Mouse (Mus musculus) kidney, adult 18-20 months (tissue): ENCODE data around the gene Qsox1.

ENCODE experiments used
- DNase-seq: peaks from one replicate; pipeline ENCODE4 v3.0.0; 2021

Qsox1 gene

DNA sequence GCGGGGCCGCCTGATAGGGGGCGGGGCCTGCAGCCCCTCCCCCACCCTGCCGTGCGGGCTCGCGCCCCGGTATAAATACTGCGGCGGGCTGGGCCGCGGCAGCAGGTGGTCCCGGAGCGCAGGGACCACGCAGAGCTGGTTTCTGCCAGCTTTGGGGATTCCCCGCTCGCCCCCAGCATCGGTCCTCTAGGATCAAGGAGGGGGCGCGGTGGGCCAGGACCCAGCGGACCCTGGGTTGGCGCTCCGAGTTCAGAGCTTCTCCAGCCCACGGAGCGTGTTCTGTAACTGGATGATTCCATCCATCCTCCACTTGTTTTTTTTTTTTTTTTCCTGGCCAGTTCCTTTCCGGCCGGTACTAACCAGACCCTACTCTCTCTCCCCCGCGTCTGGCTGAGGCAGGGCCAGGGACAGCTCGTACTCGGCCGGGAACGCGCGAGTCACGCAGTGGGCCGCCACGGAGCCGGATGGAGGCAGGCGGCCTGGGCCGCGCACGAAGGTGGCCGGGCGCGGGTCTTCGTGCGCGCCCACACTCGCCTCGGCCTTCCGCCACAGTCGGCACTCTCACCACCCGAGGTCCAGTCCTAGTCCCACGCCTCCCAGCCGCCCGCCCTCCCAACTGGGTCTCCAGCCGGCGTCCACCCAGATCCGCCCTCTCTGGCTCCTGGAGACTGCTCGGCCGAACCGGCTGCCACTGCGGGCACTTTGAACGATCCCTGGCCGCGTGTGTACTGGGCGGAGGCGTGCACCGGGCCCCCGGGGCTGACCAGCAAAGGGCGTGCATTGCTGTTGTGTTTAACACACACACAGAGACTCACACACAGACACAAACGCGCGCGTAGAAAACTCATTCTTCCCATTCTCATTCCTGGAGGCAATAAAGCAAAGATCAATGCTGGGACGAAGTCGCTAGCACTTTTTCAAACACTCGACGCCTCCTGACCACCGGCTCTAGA, 70.0 kb downstream of the Qsox1 start:
- peak; percentile 29 for DNase-seq

DNA sequence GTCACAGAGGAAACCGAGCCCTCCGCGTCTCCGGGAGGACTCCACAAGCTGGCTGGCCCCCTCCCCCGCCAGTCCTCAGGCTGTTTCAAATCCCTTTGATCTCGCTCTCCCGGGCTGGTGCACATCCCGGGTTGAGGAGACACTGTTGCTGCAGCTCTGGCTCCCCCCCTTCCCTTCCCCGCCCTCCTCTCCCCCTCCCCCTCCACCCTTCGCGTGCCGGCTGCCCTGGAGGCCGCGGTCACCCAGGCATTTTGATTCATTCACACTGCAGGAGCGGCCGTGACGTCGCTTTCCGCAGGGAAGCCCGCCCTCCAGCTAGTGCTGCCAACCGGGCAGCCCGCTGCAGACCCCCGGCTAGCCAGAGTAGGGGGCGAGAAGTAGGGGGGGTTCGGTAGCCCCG, 70.7 kb downstream of the Qsox1 start:
- no peak for DNase-seq

DNA sequence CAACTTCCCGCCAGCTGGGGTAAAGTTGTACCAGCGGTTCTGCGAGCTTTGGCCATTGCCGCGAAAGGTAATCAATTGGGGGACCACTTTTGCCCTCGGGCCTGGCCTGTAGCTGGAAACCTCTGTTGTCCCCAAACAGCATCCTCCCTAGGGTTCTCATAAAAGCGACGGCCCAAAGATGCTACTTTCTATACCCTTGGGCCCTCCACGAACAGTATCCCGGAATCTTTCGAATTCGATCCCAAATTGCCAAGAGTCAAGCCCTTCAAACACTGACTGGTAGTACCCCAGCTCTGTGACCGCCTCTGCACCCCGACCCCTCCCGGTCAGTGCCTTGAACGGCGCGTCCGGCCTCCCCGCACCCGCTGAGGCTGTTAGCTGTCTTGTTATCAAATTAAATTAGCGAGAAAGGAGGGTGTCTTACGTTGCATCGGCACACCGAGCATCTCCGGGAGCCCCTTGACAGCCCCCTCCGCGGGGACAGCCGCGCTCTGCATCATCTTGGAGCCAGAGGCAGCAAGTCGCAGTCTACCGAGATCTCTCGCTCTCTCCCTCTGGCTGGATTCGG, 71.2 kb downstream of the Qsox1 start:
- DNase-seq = no peak

DNA sequence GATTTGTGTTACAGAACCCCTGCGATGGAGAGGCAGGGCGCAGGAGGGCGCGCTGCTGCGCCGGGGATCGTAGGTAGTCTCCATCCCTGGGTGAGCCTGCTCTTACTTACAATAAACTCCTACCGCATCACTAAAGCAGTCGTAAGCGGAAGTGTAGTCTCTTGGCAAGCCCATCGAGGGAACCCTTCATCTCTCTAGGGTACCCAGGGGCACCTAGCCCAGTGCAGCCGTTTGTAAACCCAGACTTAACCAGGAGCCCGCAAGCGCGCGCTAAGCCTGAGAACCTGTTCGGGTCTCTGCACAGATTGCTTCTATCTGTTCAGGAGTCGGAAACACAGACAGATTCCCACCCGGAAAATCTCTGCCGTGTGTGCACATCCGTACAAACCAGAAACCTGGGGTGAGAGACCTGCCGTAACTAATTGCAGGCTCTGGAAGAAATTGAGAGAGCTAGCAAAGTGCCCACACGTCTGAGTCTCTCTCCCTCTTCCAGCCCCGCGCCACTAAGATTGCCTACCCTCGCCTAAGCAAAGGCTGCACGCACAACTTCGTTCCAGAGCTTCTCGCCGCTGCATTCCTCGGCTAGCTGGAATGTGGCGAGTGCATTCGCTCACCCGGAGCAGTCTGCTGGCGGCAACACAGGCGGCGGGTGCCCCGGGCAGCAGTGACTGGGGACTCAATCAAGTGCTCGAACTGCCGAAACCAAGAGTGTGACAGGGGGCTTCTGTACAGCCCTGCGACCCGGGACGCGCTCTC, 71.9 kb downstream of the Qsox1 start:
- peak; percentile 43 for DNase-seq

DNA sequence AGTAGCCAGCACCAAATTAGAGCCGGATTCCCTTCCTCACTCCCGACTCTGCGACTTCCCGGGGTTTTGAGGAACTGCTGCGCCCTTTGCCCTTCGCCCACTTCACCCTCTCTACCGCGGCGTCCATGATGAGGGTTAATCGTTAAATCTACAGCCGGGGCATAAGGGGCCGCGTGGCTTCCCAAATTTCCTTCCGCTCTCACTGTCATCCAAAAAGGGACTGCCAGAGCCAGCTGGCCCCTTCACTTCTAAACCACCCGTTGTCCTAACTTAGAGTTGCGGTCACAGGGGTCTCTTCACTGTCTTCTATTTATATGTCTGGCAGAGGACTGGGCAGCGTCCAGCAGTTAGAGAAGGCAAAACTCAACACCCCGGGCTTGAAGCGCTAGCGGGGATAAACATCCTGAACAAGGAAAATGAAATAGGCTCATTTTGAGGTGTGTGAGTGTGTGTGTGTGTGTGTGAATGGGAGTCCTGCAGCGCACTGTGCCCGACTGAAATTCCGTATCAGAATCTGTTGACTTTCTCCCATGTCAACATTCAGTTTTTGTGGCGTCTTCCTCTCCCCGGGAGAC, 74.8 kb downstream of the Qsox1 start:
- peak; percentile 13 for DNase-seq

DNA sequence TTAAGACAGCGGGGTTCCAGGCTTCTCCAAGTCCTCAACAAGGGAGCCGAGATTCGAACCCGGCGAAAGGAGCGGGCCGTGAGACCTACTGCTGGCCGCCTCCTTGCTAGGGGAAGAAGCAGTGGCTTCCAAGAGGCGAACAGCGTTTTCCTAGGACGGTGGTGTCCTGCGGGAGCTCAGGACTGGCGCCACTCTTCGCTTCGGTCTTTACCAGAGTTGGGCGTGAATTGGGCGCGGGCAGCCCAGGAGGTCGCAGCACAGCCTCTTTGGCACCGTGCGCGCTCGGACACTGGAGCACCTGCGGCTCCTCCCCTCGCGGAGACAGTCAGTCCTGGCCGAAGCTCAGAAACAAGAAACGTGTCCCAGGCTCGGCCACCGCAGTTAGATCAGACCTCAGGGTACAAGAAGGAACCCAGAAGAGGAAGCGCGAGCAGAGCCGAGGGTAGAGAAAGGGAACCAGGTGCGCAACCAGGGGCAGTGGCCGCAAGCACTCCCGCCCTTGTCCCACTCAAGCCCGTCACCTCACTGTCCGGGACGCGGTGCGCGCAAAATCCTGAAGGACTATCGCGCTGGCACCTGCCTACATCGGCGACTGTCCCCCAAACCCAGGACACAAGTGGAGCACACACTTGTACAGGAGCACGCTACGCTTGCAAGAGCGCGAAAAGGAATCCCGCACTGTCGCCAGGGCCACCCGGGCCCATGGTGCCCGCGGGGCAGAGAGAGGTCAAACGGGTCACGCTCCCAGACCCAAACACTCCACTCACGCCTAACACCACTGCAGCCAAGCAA, 75.5 kb downstream of the Qsox1 start:
- peak; percentile 24 for DNase-seq

DNA sequence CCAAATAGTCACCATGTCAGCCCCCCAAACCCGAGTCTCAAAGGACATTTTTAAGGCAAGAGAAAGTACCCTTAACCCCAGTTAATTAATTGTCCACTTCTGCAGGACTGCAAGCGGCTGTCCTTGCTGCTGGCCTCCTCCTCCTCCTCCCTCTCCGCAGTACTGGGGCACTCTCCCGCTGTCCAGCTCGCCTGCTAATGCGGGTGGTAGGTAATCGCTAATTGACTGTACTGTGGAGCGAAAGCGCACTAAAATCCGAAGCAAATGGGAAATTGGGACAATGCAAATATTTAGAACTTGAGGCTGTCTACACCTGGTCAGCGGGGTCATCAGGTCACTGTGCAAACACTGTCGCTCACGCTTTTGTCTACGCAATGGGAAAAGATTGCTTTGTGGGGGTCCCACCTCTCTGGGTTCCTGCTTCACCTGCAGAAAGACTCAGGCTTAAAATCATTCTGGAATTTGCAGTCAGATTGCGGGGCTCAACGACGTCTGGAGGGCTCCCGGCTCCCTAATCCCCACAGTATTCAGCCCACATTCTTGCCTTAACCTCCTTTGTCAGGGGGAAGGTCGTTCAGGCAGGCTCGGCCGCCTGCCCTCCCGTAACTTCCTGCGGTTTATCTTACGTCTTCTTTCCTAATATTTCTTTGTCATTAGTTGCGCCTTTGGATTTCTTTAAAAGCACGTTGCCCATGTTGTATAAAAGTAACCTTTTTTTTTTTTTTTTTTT, 76.4 kb downstream of the Qsox1 start:
- no peak for DNase-seq

DNA sequence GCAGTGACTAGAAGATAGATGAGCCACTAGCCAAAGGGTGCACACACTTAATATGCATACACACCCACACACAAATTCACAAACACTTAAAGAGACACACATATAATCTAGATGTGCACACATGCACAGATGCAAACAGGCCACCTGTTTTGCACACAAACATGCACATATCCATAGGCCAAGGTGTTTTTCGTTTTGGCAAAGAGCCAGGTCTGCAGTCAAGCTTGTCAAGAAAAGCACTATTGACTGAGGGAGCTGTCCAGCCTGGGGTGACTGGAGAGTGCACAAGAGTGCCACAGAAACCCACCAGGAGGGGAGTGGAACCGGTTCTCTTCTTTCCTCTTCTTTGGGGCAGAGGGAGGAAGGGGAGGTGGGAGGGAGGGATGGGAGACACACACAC, 81.5 kb downstream of the Qsox1 start:
- no peak for DNase-seq

DNA sequence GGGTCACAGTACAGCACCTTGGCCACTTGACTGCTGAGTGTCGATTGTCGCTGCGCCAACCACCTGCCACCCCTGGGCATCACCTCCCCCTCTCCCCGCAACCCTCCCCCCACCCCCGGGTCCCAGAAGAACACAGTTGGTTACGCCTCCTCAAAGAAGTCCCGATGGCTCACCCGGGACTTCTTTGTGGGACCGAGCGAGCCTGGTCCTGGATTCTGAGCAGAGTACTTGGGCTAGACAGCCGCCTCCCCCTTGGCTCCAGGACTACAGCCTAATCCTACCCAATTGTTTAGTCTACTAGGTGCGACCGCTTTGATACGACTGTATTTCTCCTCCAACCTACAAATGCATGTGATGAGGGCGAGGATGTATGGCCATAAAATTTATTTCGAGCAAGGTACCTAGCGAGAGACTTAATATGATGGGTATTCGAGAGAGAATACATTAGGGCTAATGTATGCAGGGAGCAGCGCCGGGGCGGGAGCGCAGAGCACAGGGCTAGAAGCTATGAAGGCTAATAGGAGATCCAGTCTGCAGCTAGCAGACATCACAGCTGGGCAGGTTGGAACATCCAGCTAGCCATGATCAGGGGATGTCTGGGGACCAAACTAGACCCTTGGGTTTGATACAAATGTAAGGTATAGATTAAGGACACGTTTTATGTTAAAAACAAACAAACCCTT, 83.4 kb downstream of the Qsox1 start:
- no peak for DNase-seq

DNA sequence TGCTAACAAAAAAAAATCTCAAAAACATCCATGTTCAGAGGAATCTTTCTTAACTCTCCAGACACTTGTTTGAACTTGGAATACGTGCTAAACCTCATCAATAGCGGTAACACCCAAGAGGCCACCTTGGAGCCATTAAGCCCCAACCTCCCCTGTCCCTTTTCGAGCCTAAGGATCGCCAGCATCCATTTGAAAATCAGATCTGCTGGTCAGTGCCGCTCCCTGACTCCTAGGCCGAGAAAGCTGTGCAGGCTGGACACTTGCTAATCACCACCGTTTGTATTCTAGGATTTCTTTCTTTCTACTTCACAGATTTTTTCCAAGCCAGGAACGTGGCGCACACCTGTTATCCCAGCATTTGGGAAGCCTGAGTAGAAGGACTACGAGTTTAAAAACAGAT, 84.9 kb downstream of the Qsox1 start:
- DNase-seq = no peak
